Mouse (Mus musculus): ENCODE results near the gene Sap30. TPM values are rescaled to one million over a fixed set of nuclear protein-coding genes. Genes with fewer than 3 reads are reported as not detected.

Gene Sap30
- polyA plus RNA-seq, 1 experiment from 2014 or later: 93.7 TPM

DNA sequence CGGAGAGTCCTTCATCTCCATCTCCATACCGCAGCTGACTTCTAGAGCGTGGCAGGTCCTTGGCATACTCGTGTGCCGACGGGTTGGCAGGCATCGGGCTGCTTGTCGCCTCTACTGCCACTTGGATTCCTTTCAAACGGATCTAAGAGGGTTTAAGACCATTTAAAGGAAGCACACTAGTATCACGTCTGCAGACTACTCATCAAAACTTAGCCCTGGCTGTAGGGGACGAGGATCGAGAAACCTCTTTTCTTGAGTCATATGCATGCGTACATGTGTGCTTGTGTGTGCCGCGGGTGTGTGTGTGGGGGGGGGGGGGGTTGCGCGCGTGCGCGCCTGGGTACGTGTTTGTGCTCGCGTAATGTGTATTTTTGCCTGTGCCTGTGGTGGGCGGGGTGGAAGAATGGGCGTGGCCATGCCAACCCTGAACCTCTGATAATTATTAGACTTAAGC is 679 bp upstream of the Sap30 start:
- Histone ChIP-seq H3K4me1 (ENCODE audit: control insufficient read depth, insufficient read depth, low read length) (peaks cover 5% of the 10 kb centered on the region; the same call in 1 of the 2 replicates), H3K27me3 (ENCODE audit: control insufficient read depth, insufficient read depth, low read length) (no peaks in the 10 kb centered on the region), H3K4me3 (ENCODE audit: low read depth, low read length) (peak overlapping the region; percentile 95), H3K27ac (replicated peaks; ENCODE audit: low read depth, low read length) (peak overlapping the region; percentile 68; the same call in 1 of the 2 replicates), H3K9me3 (ENCODE audit: control insufficient read depth, low read length) (no peaks in the 10 kb centered on the region), H3K4me2 (ENCODE audit: low read depth, severe bottlenecking) (peak overlapping the region; percentile 70), H3K9ac (ENCODE audit: low read length) (peak overlapping the region; percentile 43; the same call in 1 of the 2 replicates), H3K36me3 (ENCODE audit: control insufficient read depth, insufficient read depth, low read length) (0 out of 2 replicates have a peak, but pooled peaks cover 2% of the 10 kb centered on the region)
- WGBS: under 1% methylated on average over 25 of the region's 25 CpGs
- peak; percentile 71 for DNase-seq (ENCODE audit: low spot score)
- ATAC-seq (ENCODE audit: insufficient number of reproducible peaks, low FRiP score, low TSS enrichment, low read depth): peak; percentile 28; the same call in 1 of the 2 replicates

DNA sequence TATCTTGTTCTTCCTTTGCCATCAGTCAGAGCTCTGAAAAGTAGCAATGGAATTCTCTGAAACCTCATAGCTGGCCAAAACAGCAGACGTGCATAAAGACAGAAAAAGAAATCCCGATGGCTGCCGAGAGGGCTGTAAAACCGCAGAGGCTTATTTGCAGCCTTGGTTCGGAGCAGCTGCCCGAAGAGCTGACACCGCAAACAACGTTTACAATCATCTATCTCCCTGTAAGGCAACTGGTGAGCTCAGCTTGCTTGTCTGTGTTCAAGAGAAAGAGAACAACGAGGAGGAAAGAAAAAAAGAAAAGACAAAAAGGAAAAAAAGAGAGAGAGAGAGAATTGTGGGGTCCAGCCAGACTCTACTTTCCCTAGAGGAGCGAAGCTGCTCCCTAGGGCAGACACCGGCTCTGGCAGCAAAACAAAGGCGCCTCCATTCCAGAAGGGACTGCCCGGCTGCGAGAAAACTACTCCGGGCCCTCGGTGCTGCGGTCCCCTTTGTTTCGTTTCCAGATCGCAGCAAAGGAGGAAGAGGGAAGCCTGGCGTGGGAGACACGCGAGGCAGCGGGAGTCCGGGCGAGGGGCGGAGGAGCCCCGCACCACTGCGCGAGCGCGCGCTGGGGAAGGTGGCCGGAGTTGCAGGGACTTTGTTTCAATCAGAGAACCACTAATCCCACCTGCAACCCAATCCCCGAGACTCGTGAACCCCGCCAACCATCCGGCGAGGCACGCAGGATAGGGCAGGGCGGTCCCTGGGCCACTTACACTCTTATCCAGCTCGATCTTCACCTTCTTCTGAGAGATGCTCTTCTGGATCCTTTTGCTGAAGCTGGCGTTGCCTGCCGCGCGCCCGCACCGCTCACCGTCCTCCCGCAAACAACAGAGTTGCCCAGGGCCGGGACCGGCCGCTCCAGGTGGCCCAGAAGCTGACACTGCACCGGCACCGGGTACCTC is 894 bp downstream of the Sap30 start:
- under 1% methylated on average over 54 of the region's 54 CpGs for WGBS
- peak; percentile 76 for ATAC-seq (ENCODE audit: insufficient number of reproducible peaks, low FRiP score, low TSS enrichment, low read depth)

GRCm38 (mm10) chr8:57480606-57481005 is 7.1 kb downstream of the Sap30 start:
- Histone ChIP-seq H3K4me2 (ENCODE audit: low read depth, severe bottlenecking) (no peak overlapping the region), H3K27ac (replicated peaks; ENCODE audit: low read depth, low read length) (no peak overlapping the region), H3K9ac (ENCODE audit: low read length) (no peak overlapping the region), H3K9me3 (ENCODE audit: control insufficient read depth, low read length) (no peaks in the 10 kb centered on the region), H3K4me1 (ENCODE audit: control insufficient read depth, insufficient read depth, low read length) (peaks cover 4% of the 10 kb centered on the region; the same call in 1 of the 2 replicates), H3K27me3 (ENCODE audit: control insufficient read depth, insufficient read depth, low read length) (no peaks in the 10 kb centered on the region), H3K4me3 (ENCODE audit: low read depth, low read length) (no peak overlapping the region), H3K36me3 (ENCODE audit: control insufficient read depth, insufficient read depth, low read length) (peaks cover 11% of the 10 kb centered on the region)
- no peak for DNase-seq (ENCODE audit: low spot score)
- no peak for ATAC-seq (ENCODE audit: insufficient number of reproducible peaks, low FRiP score, low TSS enrichment, low read depth)
- WGBS: 92% methylated on average over 4 of the region's 4 CpGs

More for the DNA sequence above, 894 bp downstream of the Sap30 start:
- no peaks in the 10 kb centered on the region for H3K27me3 ChIP-seq (ENCODE audit: control insufficient read depth, insufficient read depth, low read length)
- DNase-seq (ENCODE audit: low spot score): peak; percentile 79
- peaks cover 8% of the 10 kb centered on the region for H3K36me3 ChIP-seq (ENCODE audit: control insufficient read depth, insufficient read depth, low read length)
- no peaks in the 10 kb centered on the region for H3K9me3 ChIP-seq (ENCODE audit: control insufficient read depth, low read length)
- peak overlapping the region; percentile 90 for H3K9ac ChIP-seq (ENCODE audit: low read length)
- peak overlapping the region; percentile 93 for H3K27ac ChIP-seq (replicated peaks; ENCODE audit: low read depth, low read length)
- H3K4me2 ChIP-seq (ENCODE audit: low read depth, severe bottlenecking): peak overlapping the region; percentile 70
- H3K4me1 ChIP-seq (ENCODE audit: control insufficient read depth, insufficient read depth, low read length): peaks cover 5% of the 10 kb centered on the region; the same call in 1 of the 2 replicates
- peak overlapping the region; percentile 95 for H3K4me3 ChIP-seq (ENCODE audit: low read depth, low read length)

DNA sequence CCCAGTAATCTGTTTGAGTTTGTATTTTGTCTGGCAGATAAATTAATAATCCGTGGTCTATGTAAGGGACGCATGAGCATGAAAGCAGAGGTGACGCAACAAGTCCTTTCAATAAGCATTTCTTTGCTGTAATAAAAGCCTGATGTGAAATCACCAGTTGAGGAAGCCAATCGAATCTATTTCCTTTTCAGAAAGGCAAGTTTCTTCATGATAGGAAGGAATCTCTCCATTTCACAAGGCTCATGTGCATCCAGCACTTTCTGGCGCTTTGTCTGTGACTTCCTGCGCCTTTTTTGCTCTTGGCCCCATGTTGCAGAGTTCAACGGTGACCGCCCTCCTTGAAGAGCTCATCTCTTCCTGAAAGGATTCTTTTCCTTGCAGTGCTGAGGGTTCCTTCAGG is 8.0 kb downstream of the Sap30 start:
- Histone ChIP-seq H3K9me3 (ENCODE audit: control insufficient read depth, low read length) (no peaks in the 10 kb centered on the region), H3K4me2 (ENCODE audit: low read depth, severe bottlenecking) (no peak overlapping the region), H3K27me3 (ENCODE audit: control insufficient read depth, insufficient read depth, low read length) (no peaks in the 10 kb centered on the region), H3K27ac (replicated peaks; ENCODE audit: low read depth, low read length) (no peak overlapping the region), H3K9ac (ENCODE audit: low read length) (no peak overlapping the region), H3K4me1 (ENCODE audit: control insufficient read depth, insufficient read depth, low read length) (no peaks in the 10 kb centered on the region), H3K36me3 (ENCODE audit: control insufficient read depth, insufficient read depth, low read length) (peaks cover 9% of the 10 kb centered on the region), H3K4me3 (ENCODE audit: low read depth, low read length) (no peak overlapping the region)
- ATAC-seq (ENCODE audit: insufficient number of reproducible peaks, low FRiP score, low TSS enrichment, low read depth): no peak
- WGBS: 94% methylated on average over 8 of the region's 8 CpGs
- DNase-seq (ENCODE audit: low spot score): no peak

GRCm38 (mm10) chr8:57478406-57478805 is 9.3 kb downstream of the Sap30 start:
- no peak for DNase-seq (ENCODE audit: low spot score)
- Histone ChIP-seq H3K9ac (ENCODE audit: low read length) (no peak overlapping the region), H3K36me3 (ENCODE audit: control insufficient read depth, insufficient read depth, low read length) (peaks cover 9% of the 10 kb centered on the region), H3K9me3 (ENCODE audit: control insufficient read depth, low read length) (no peaks in the 10 kb centered on the region), H3K27me3 (ENCODE audit: control insufficient read depth, insufficient read depth, low read length) (no peaks in the 10 kb centered on the region), H3K4me2 (ENCODE audit: low read depth, severe bottlenecking) (no peak overlapping the region), H3K4me1 (ENCODE audit: control insufficient read depth, insufficient read depth, low read length) (no peaks in the 10 kb centered on the region), H3K4me3 (ENCODE audit: low read depth, low read length) (no peak overlapping the region), H3K27ac (replicated peaks; ENCODE audit: low read depth, low read length) (no peak overlapping the region)
- ATAC-seq (ENCODE audit: insufficient number of reproducible peaks, low FRiP score, low TSS enrichment, low read depth): no peak
- 79% methylated on average over 3 of the region's 3 CpGs for WGBS

DNA sequence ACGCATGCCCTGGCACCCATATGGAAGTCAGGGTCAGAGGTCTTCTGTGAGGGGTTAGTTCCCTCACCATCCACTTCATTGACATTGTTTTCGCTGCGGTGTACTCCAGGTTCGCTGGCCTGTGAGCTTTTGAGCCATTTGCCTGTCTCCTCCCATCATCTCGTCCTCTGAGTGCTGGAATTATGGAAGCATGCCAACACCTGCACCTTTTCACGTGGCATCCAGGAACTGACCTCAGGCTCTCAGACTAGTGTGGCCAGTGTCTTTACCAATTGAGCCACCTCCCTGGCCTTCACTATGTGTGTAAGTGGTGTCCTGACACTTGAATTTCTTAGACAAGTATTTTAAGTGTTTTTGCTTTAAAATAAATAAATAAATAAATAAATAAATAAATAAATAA is 13.9 kb downstream of the Sap30 start:
- no peaks in the 10 kb centered on the region for H3K9me3 ChIP-seq (ENCODE audit: control insufficient read depth, low read length)
- DNase-seq (ENCODE audit: low spot score) (no peak), ATAC-seq (ENCODE audit: insufficient number of reproducible peaks, low FRiP score, low TSS enrichment, low read depth) (no peak)
- no peak overlapping the region for H3K4me2 ChIP-seq (ENCODE audit: low read depth, severe bottlenecking)
- 82% methylated on average over 6 of the region's 6 CpGs for WGBS
- H3K4me3 ChIP-seq (ENCODE audit: low read depth, low read length): no peak overlapping the region
- H3K4me1 ChIP-seq (ENCODE audit: control insufficient read depth, insufficient read depth, low read length): no peaks in the 10 kb centered on the region
- H3K27me3 ChIP-seq (ENCODE audit: control insufficient read depth, insufficient read depth, low read length): no peaks in the 10 kb centered on the region
- no peak overlapping the region for H3K27ac ChIP-seq (replicated peaks; ENCODE audit: low read depth, low read length)
- no peak overlapping the region for H3K9ac ChIP-seq (ENCODE audit: low read length)
- H3K36me3 ChIP-seq (ENCODE audit: control insufficient read depth, insufficient read depth, low read length): no peaks in the 10 kb centered on the region

DNA sequence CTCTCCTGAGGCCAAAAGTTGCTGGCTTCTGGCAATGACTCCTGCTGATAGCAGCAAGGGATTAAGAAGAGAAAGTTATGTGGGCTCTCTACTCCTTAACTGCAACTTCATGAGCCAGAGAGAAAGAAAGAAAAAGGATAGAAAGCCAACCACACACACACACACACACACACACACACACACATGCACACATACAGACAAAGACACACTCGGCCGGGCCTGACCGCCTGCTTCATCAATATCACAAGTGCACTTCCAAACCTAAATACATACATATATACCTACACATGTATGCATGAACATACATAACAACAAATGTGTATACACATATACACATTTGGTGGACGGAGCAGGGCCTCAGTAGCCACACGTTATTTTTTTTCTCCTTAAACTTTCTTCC is 16.8 kb downstream of the Sap30 start:
- Histone ChIP-seq H3K9ac (ENCODE audit: low read length) (no peak overlapping the region), H3K27me3 (ENCODE audit: control insufficient read depth, insufficient read depth, low read length) (no peaks in the 10 kb centered on the region), H3K4me3 (ENCODE audit: low read depth, low read length) (no peak overlapping the region), H3K9me3 (ENCODE audit: control insufficient read depth, low read length) (no peaks in the 10 kb centered on the region), H3K36me3 (ENCODE audit: control insufficient read depth, insufficient read depth, low read length) (no peaks in the 10 kb centered on the region), H3K4me1 (ENCODE audit: control insufficient read depth, insufficient read depth, low read length) (no peaks in the 10 kb centered on the region), H3K4me2 (ENCODE audit: low read depth, severe bottlenecking) (no peak overlapping the region), H3K27ac (replicated peaks; ENCODE audit: low read depth, low read length) (no peak overlapping the region)
- WGBS: 90% methylated on average over 5 of the region's 5 CpGs
- DNase-seq (ENCODE audit: low spot score): no peak
- no peak for ATAC-seq (ENCODE audit: insufficient number of reproducible peaks, low FRiP score, low TSS enrichment, low read depth)

DNA sequence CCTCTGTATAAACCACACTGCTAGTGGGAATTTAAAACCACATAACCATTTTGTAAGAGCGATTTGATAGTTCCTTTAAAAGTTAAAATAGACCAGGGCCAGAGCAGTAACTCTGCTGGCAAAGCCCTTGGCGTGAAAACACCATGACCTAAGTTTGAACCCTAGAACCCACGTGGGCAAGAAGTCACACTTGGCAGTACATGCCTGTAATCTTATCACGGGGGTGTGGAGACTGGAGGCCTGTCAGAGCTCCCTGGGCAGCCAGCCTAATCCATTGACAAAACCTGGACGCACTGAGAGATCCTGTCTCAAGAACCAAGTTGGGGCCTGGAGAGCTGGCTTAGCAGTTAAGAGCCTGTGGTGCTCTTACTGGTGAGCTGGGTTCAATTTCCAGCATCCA is 19.0 kb downstream of the Sap30 start:
- ATAC-seq (ENCODE audit: insufficient number of reproducible peaks, low FRiP score, low TSS enrichment, low read depth) (no peak), DNase-seq (ENCODE audit: low spot score) (no peak)
- Histone ChIP-seq H3K27me3 (ENCODE audit: control insufficient read depth, insufficient read depth, low read length) (no peaks in the 10 kb centered on the region), H3K36me3 (ENCODE audit: control insufficient read depth, insufficient read depth, low read length) (no peaks in the 10 kb centered on the region), H3K4me2 (ENCODE audit: low read depth, severe bottlenecking) (no peak overlapping the region), H3K4me3 (ENCODE audit: low read depth, low read length) (no peak overlapping the region), H3K9ac (ENCODE audit: low read length) (no peak overlapping the region), H3K27ac (replicated peaks; ENCODE audit: low read depth, low read length) (no peak overlapping the region), H3K9me3 (ENCODE audit: control insufficient read depth, low read length) (no peaks in the 10 kb centered on the region), H3K4me1 (ENCODE audit: control insufficient read depth, insufficient read depth, low read length) (no peaks in the 10 kb centered on the region)
- 54% methylated on average over 5 of the region's 5 CpGs for whole genome bisulfite sequencing
